Mouse (Mus musculus): Measurements from ENCODE around the gene 4933402D24Rik. TPM values are rescaled to one million over a fixed set of nuclear protein-coding genes. Genes with fewer than 3 reads are reported as not detected.

Gene 4933402D24Rik
- not detected in 2 replicates for polyA plus RNA-seq (2012; ENCODE audit: low replicate concordance)

DNA sequence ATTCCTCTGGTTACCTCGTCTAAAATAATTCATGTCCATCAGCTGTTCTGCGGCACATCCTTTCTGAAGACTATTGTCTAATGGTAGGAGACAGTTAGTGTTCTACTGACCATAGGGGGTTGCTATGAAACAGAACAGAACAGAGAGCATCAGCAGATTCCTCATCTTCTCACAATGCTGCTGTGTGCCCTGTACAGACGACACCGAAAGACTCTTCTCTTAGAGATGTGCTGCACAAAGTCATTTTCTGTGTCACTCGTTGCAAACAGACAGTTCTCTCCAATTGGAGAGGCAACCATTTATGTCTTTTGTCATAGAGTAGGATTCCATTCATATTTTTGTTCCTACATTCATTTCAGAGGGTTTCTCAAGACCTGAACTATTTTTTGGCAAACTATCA, at the start of gene 4933402D24Rik:
Gene 4933402D24Rik (minus strand): TSS at position 101 of the 400 bp plus-strand sequence.

DNA sequence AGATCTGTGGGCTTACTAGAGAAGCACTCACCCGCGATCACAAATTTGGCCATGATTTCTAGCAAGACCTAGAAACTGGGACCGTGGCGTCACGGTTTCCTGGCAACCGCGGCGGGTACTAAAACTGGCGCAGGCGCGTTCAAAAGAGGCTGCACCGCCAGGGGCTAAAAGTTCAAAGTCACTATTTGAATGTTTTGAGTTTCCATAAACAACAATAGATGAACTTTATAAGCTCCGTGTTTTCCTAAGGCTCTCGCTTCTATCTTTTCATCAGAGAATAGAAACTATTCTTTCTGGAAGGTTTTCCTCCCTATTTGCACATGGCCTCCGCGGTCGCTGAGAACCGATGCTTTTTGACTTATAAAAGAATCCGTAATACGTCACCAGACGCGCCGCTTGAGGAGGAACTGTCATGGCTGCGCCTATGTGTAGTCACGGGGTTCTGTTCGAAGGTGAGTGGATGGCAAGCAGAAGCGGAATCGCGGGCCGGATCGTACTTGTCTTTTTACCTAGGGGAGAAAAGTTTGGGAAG, 38.8 kb downstream of the 4933402D24Rik start, which contains the start of the genes Mdh1b and Fastkd2:
Gene Mdh1b (minus strand): TSS at position 79 of the 532 bp plus-strand sequence.
Gene Fastkd2 (plus strand): TSS at position 375 of the 532 bp plus-strand sequence.

Other genes with a start within 250 kb of the 4933402D24Rik start
- gene Gm39653, start 153.3 kb downstream of the 4933402D24Rik start, polyA plus RNA-seq (2012; ENCODE audit: low replicate concordance): not detected in 2 replicates
- 0.03 TPM in 1 of 2 replicates, not detected in the other for gene Dytn, start 82.3 kb downstream of the 4933402D24Rik start, polyA plus RNA-seq (2012; ENCODE audit: low replicate concordance)
- not detected in 2 replicates for gene Mdh1b, start 38.9 kb downstream of the 4933402D24Rik start, polyA plus RNA-seq (2012; ENCODE audit: low replicate concordance)
- 2.8 and 4.1 TPM in 2 replicates for gene Fastkd2, start 38.7 kb downstream of the 4933402D24Rik start, polyA plus RNA-seq (2012; ENCODE audit: low replicate concordance)